Mouse (Mus musculus): ENCODE measurements at regions not wholly inside any gene's neighbourhood (a gene's known extent, or its start where the extent isn't known, plus 50 kb on each side); places are given as distances from the start of the nearest gene placed in this dataset.

GRCm38 (mm10) chr12:68860332-68860731, 298.7 kb downstream of the Rps29 start:
- TF ChIP-seq CTCF (IDR thresholded peaks at IDR 0.05; ENCODE audit: low read depth, low read length) (no peak), POLR2A (IDR thresholded peaks at IDR 0.05; ENCODE audit: insufficient read depth, low read length) (no peak)

Measured in ES-Bruce4 (cell line).